Mouse (Mus musculus) hindbrain, embryonic 10.5 days (tissue): Measurements from ENCODE around the gene Cfd. TPM values are rescaled to one million over a fixed set of nuclear protein-coding genes. Genes with fewer than 3 reads are reported as not detected.

ENCODE experiments used
- DNase-seq: peaks from one replicate; pipeline ENCODE4 v3.0.0-alpha.2; 2017; ENCODE audit warnings: low spot score
- H3K27ac ChIP-seq: fragments of 300-500 bp; sonication (generic); 2 replicates; pipeline ENCODE4 v1.5.1; 2016; ENCODE audit warnings: mild to moderate bottlenecking, moderate library complexity
- H3K27me3 ChIP-seq: fragments of 300-500 bp; sonication (generic); 2 replicates; pipeline ENCODE4 v1.6.1; 2016; ENCODE audit warnings: mild to moderate bottlenecking; ENCODE audit not compliant: poor library complexity, insufficient read depth, severe bottlenecking
- H3K36me3 ChIP-seq: fragments of 300-500 bp; sonication (generic); 2 replicates; pipeline ENCODE4 v1.6.1; 2016; ENCODE audit warnings: mild to moderate bottlenecking, moderate library complexity
- H3K4me1 ChIP-seq: fragments of 300-500 bp; sonication (generic); replicated peaks from 2 replicates; pipeline ENCODE4 v1.6.1; 2016; ENCODE audit warnings: mild to moderate bottlenecking
- H3K4me3 ChIP-seq: fragments of 300-500 bp; sonication (generic); 2 replicates; pipeline ENCODE4 v1.5.1; 2016; ENCODE audit warnings: mild to moderate bottlenecking, moderate library complexity
- H3K9me3 ChIP-seq: fragments of 300-500 bp; sonication (generic); 2 replicates; pipeline ENCODE4 v1.6.1; 2016; ENCODE audit warnings: mild to moderate bottlenecking, moderate library complexity
- WGBS: fragments of 180-500 bp; shearing (Covaris S2); methylation state at CpG from one replicate; pipeline ENCODE4 v1.1.7; 2016; 5-methylcytosine and 5-hydroxymethylcytosine counted together
- polyA plus RNA-seq: library from polyadenylated mRNA; unstranded; fragments of >200 nt; fragmentation: Nextera tagmentation; extraction: Ambion mirVana; gene quantifications from 2 replicates; pipeline ENCODE4 v1.2.1, GENCODE M21; 2016

The Cfd gene
- polyA plus RNA-seq, 1 experiment from 2014 or later: not detected

DNA sequence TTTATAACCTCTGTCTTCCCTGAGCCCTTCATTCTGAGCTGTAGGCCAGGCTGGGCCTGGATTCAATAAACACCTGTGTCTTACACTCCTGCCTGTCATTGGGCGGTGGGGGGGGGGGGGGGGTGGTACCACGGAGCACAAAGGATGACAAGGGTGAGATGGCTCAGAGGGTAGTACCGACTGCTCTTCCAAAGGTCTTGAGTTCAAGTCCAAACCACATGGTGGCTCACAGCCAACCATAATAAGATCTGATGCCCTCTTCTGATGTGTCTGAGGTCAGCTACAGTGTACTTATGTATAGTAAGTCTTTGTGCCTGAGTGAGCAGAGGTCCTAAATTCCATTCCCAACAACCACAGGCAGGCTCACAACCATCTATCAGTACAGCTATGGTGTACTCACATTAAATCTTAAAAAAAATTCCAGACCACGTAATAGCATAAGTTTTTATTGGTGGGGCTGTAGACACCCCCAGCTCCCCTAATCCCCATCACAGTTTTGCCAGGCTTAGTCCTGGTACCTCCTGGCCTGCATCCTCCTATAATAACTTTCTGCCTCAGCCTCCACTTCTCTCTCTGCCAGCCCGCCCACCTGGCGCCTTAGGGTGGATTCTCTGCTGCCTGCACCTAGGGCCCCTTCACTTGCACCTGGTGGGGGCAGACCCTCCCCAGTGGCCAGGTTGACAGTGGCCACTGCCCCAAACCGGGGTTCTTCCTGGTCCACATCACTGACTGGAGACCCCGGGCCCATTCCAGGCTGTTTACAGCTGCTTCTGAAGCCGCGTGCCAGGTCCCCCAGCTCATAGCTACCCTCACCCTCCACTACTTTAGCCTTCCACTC is 26.1 kb upstream of the Cfd start:
- Histone ChIP-seq H3K27me3 (no peaks in the 10 kb centered on the region), H3K9me3 (no peaks in the 10 kb centered on the region), H3K4me1 (peaks cover 37% of the 10 kb centered on the region), H3K36me3 (peaks cover 94% of the 10 kb centered on the region), H3K27ac (peak overlapping the region; percentile 54), H3K4me3 (peak overlapping the region; percentile 18; the same call in 1 of the 2 replicates)
- WGBS: 70% methylated on average over 10 of the region's 10 CpGs
- no peak for DNase-seq

DNA sequence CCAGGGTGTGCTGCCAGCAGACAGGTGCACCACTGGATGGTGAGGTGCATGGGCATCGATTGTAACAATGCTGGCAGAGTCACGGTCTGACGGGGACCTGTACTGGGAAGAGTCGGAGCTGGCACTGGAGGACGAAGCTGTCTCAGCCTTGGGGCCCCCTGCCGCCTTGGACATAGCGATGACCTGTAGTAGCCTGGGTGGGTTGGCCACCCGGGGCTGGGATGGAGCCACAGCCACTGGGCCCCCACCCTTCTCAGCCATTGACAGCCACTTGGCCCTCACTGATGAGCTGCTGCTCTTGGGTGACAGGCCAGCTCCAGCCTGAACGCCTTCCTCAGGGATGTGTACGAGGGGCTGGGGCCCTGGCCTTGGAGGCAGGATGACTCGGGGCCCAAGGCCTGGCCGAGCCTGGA is 25.5 kb upstream of the Cfd start:
- WGBS: 72% methylated on average over 12 of the region's 12 CpGs
- no peaks in the 10 kb centered on the region for H3K9me3 ChIP-seq
- H3K27me3 ChIP-seq: no peaks in the 10 kb centered on the region
- peak; percentile 39 for DNase-seq
- H3K4me3 ChIP-seq: peak overlapping the region; percentile 18; the same call in 1 of the 2 replicates
- peak overlapping the region; percentile 54 for H3K27ac ChIP-seq
- peaks cover 36% of the 10 kb centered on the region for H3K4me1 ChIP-seq
- peaks cover 94% of the 10 kb centered on the region for H3K36me3 ChIP-seq

DNA sequence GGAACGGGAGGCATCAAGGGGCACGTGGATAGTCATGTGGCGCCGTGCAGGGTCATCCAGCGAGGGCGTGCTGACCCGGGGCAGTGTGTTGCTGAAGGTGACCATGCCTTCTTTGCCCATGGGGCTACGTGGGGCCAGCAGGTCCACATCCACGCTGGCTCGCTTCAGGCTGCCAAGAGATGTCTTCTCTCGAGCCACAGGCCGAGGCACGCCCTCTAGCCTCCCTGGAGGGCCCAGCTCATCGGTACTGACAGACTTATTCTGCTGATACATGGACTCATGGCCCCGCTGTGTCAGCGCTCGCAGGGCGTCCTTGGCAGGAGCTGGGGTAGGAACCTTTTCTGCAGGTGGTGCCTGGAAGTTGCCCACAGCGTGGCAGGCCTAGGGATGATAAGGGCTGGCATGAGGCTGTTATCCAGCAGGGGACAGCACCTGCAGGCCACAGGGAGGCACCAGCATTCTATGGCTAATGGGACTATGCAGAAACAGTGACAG is 24.8 kb upstream of the Cfd start:
- Histone ChIP-seq H3K27me3 (no peaks in the 10 kb centered on the region), H3K4me1 (peaks cover 29% of the 10 kb centered on the region), H3K27ac (0 out of 2 replicates have a peak overlapping the region, but pooled peaks have one; percentile 54), H3K9me3 (no peaks in the 10 kb centered on the region), H3K36me3 (peaks cover 92% of the 10 kb centered on the region), H3K4me3 (peak overlapping the region; percentile 18; the same call in 1 of the 2 replicates)
- no peak for DNase-seq
- WGBS: 78% methylated on average over 19 of the region's 19 CpGs

GRCm38 (mm10) chr10:79866601-79867000 is 24.1 kb upstream of the Cfd start:
- H3K27me3 ChIP-seq: no peaks in the 10 kb centered on the region
- WGBS: 87% methylated on average over 11 of the region's 11 CpGs
- H3K9me3 ChIP-seq: no peaks in the 10 kb centered on the region
- no peak overlapping the region for H3K27ac ChIP-seq
- no peak for DNase-seq
- peaks cover 92% of the 10 kb centered on the region for H3K36me3 ChIP-seq
- 0 out of 2 replicates have a peak overlapping the region, but pooled peaks have one; percentile 1 for H3K4me3 ChIP-seq
- peaks cover 25% of the 10 kb centered on the region for H3K4me1 ChIP-seq

GRCm38 (mm10) chr10:79871845-79872244 is 18.8 kb upstream of the Cfd start:
- H3K27ac ChIP-seq: no peak overlapping the region
- no peaks in the 10 kb centered on the region for H3K9me3 ChIP-seq
- peaks cover 44% of the 10 kb centered on the region for H3K4me1 ChIP-seq
- DNase-seq: no peak
- H3K27me3 ChIP-seq: peaks cover 7% of the 10 kb centered on the region; the same call in 1 of the 2 replicates
- peaks cover 54% of the 10 kb centered on the region for H3K36me3 ChIP-seq
- 93% methylated on average over 8 of the region's 8 CpGs for WGBS
- peak overlapping the region; percentile 75; the same call in 1 of the 2 replicates for H3K4me3 ChIP-seq

- DNase-seq: no peak
- Histone ChIP-seq H3K27ac (peak overlapping the region; percentile 98), H3K4me3 (peak overlapping the region; percentile 75), H3K36me3 (peaks cover 45% of the 10 kb centered on the region), H3K9me3 (no peaks in the 10 kb centered on the region), H3K27me3 (peaks cover 17% of the 10 kb centered on the region), H3K4me1 (peaks cover 46% of the 10 kb centered on the region)
- WGBS: 42% methylated on average over 3 of the region's 3 CpGs
Observed at GRCm38 (mm10) chr10:79872862-79873261, 17.8 kb upstream of the Cfd start.

- peaks cover 46% of the 10 kb centered on the region for H3K4me1 ChIP-seq
- peak overlapping the region; percentile 75 for H3K4me3 ChIP-seq
- H3K36me3 ChIP-seq: peaks cover 43% of the 10 kb centered on the region
- 14% methylated on average over 6 of the region's 6 CpGs for WGBS
- H3K27me3 ChIP-seq: peaks cover 17% of the 10 kb centered on the region
- no peak for DNase-seq
- no peaks in the 10 kb centered on the region for H3K9me3 ChIP-seq
- H3K27ac ChIP-seq: peak overlapping the region; percentile 98
Observed at GRCm38 (mm10) chr10:79873313-79873712, 17.3 kb upstream of the Cfd start.

- Histone ChIP-seq H3K36me3 (peaks cover 40% of the 10 kb centered on the region), H3K4me1 (peaks cover 46% of the 10 kb centered on the region), H3K27me3 (peaks cover 20% of the 10 kb centered on the region), H3K9me3 (no peaks in the 10 kb centered on the region), H3K27ac (peak overlapping the region; percentile 98), H3K4me3 (peak overlapping the region; percentile 75)
- no peak for DNase-seq
- WGBS: 1% methylated on average over 26 of the region's 26 CpGs
Observed at GRCm38 (mm10) chr10:79873715-79874289, 16.9 kb upstream of the Cfd start.

DNA sequence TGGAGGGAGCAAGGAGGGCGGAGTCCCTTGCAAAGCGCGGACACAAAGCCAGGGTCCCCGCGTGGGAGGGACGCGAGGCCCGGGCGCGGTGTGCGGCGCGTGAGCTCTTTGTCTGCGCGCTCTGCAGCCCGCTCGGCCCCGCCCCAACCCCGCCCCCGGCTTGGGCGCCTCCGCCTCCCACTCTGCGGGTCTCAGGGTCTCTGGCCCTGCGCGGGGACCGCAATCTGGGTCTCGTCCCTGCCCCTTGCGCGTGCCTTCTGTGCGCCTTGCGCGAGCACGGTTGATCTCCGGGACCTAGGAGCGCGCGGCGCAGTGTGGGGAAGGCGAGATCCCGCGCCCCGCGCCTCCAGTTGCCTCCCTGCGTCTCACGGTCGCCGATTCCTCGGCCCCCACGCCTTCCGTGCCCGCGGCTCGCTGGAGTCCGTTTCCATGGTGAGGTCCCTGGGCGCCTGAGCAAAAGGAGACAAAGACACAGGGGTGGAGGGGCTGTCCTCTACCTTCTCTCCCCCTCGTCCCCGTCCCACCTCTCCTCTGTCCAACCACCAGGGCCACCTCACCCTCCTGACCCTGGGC is 16.3 kb upstream of the Cfd start, which contains the start of the genes Prtn3 and Plppr3:
Gene Prtn3 (plus strand): TSS at position 187 of the 573 bp plus-strand sequence.
Gene Plppr3 (minus strand): TSS at position 345 of the 573 bp plus-strand sequence.
- under 1% methylated on average over 57 of the region's 57 CpGs for WGBS
- peak within 1 kb of the TSS; percentile 75 for H3K4me3 ChIP-seq
- peaks cover 24% of the 10 kb centered on the region for H3K27me3 ChIP-seq
- peaks cover 47% of the 10 kb centered on the region for H3K4me1 ChIP-seq
- H3K36me3 ChIP-seq: peaks cover 34% of the 10 kb centered on the region
- peak within 1 kb of the TSS; percentile 98 for H3K27ac ChIP-seq
- peak; percentile 82 for DNase-seq
- no peaks in the 10 kb centered on the region for H3K9me3 ChIP-seq

GRCm38 (mm10) chr10:79877174-79877573 is 13.5 kb upstream of the Cfd start:
- WGBS: 69% methylated on average over 1 of the region's 1 CpGs
- no peak overlapping the region for H3K4me3 ChIP-seq
- peaks cover 52% of the 10 kb centered on the region for H3K27me3 ChIP-seq
- H3K9me3 ChIP-seq: no peaks in the 10 kb centered on the region
- no peak for DNase-seq
- H3K36me3 ChIP-seq: peaks cover 8% of the 10 kb centered on the region
- peaks cover 57% of the 10 kb centered on the region for H3K4me1 ChIP-seq
- H3K27ac ChIP-seq: no peak overlapping the region

GRCm38 (mm10) chr10:79877757-79878156 is 12.9 kb upstream of the Cfd start:
- H3K4me1 ChIP-seq: peaks cover 57% of the 10 kb centered on the region
- peaks cover 2% of the 10 kb centered on the region for H3K36me3 ChIP-seq
- H3K9me3 ChIP-seq: no peaks in the 10 kb centered on the region
- H3K27me3 ChIP-seq: peaks cover 58% of the 10 kb centered on the region
- no peak for DNase-seq
- no peak overlapping the region for H3K27ac ChIP-seq
- H3K4me3 ChIP-seq: no peak overlapping the region
- WGBS: 45% methylated on average over 12 of the region's 12 CpGs

- Histone ChIP-seq H3K4me1 (peaks cover 52% of the 10 kb centered on the region), H3K9me3 (no peaks in the 10 kb centered on the region), H3K27ac (no peak overlapping the region), H3K4me3 (no peak overlapping the region), H3K36me3 (no peaks in the 10 kb centered on the region), H3K27me3 (peaks cover 76% of the 10 kb centered on the region)
- DNase-seq: no peak
- WGBS: 50% methylated on average over 3 of the region's 3 CpGs
Observed at GRCm38 (mm10) chr10:79879527-79879926, 11.1 kb upstream of the Cfd start.
